Mouse (Mus musculus): Measurements from ENCODE around the gene Zfp598. TPM values are rescaled to one million over a fixed set of nuclear protein-coding genes. Genes with fewer than 3 reads are reported as not detected.
"Not testable (repeated sequence)": the region's sequence is repeated elsewhere in the genome, so short reads cannot be mapped to it uniquely, and the experiment has no call there.

The Zfp598 gene
- polyA plus RNA-seq, 1 experiment from 2014 or later: 13.5 TPM

GRCm38 (mm10) chr17:24658017-24658758 is 11.3 kb upstream of the Zfp598 start, which contains the start of gene Npw:
TSS of gene Npw (minus strand) at chr17:24658457.
- Histone ChIP-seq H3K4me2 (replicated peaks; ENCODE audit: low read depth) (peak within 1 kb of the TSS; percentile 72), H3K4me1 (replicated peaks; ENCODE audit: control insufficient read depth, insufficient read depth, low read length) (no peaks in the 10 kb centered on the region), H3K4me3 (ENCODE audit: low read depth, low read length) (peak within 1 kb of the TSS; percentile 38), H3K36me3 (ENCODE audit: control insufficient read depth, insufficient read depth) (no peaks in the 10 kb centered on the region), H3K27ac (ENCODE audit: low read depth, low read length) (no peak within 1 kb of the TSS), H3K27me3 (replicated peaks; ENCODE audit: control insufficient read depth, insufficient read depth, low read length) (peaks cover 27% of the 10 kb centered on the region), H3K9me3 (ENCODE audit: control insufficient read depth) (no peaks in the 10 kb centered on the region), H3K9ac (ENCODE audit: low read depth, low read length) (peak within 1 kb of the TSS; percentile 40)
- TF ChIP-seq CTCF (IDR thresholded peaks at IDR 0.05; ENCODE audit: low read depth): no peak
- ATAC-seq: peak; percentile 54; the same call in 1 of the 2 replicates
- 4% methylated on average over 47 of the region's 47 CpGs for WGBS

- H3K9ac ChIP-seq (ENCODE audit: low read depth, low read length); H3K27me3 ChIP-seq (replicated peaks; ENCODE audit: control insufficient read depth, insufficient read depth, low read length); H3K4me2 ChIP-seq (replicated peaks; ENCODE audit: low read depth); H3K27ac ChIP-seq (ENCODE audit: low read depth, low read length); H3K4me3 ChIP-seq (ENCODE audit: low read depth, low read length); ATAC-seq; H3K36me3 ChIP-seq (ENCODE audit: control insufficient read depth, insufficient read depth); H3K9me3 ChIP-seq (ENCODE audit: control insufficient read depth): not testable (repeated sequence)
- peaks cover 16% of the 10 kb centered on the region for H3K4me1 ChIP-seq (replicated peaks; ENCODE audit: control insufficient read depth, insufficient read depth, low read length)
- 53% methylated on average over 7 of the region's 7 CpGs for WGBS
Measured at GRCm38 (mm10) chr17:24667011-24667410, 2.5 kb upstream of the Zfp598 start.

DNA sequence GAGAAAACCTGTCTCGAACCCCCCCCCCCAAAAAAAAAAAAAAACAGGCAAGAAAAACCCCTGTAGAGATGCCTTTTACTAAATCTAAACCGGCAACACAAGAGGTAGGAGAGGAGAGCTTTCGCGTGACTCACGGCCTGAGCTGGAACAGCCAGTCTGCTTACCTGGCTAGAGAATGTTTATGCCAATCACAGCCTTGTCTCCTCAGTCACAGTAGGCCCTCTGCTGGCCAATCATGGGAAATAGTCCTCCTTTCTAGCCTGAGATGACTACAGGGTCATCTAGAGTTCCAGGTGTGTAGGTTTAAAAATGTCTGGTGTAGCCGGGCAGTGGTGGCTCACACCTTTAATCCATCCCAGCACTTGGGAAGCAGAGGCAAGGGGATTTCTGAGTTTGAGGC is 2.1 kb upstream of the Zfp598 start:
- no peak overlapping the region for H3K9ac ChIP-seq (ENCODE audit: low read depth, low read length)
- H3K4me1 ChIP-seq (replicated peaks; ENCODE audit: control insufficient read depth, insufficient read depth, low read length): peaks cover 16% of the 10 kb centered on the region
- H3K9me3 ChIP-seq (ENCODE audit: control insufficient read depth): no peaks in the 10 kb centered on the region
- no peak overlapping the region for H3K4me2 ChIP-seq (replicated peaks; ENCODE audit: low read depth)
- no peaks in the 10 kb centered on the region for H3K27me3 ChIP-seq (replicated peaks; ENCODE audit: control insufficient read depth, insufficient read depth, low read length)
- no peak overlapping the region for H3K4me3 ChIP-seq (ENCODE audit: low read depth, low read length)
- no peak overlapping the region for H3K27ac ChIP-seq (ENCODE audit: low read depth, low read length)
- H3K36me3 ChIP-seq (ENCODE audit: control insufficient read depth, insufficient read depth): no peaks in the 10 kb centered on the region
- peak; percentile 25 for ATAC-seq
- peak; percentile 86 for TF ChIP-seq CTCF (IDR thresholded peaks at IDR 0.05; ENCODE audit: low read depth)
- WGBS: 17% methylated on average over 6 of the region's 6 CpGs

GRCm38 (mm10) chr17:24669214-24669544 is 308 bp upstream of the Zfp598 start:
- Histone ChIP-seq H3K4me2 (replicated peaks; ENCODE audit: low read depth) (peak overlapping the region; percentile 72), H3K27ac (ENCODE audit: low read depth, low read length) (peak overlapping the region; percentile 85), H3K9ac (ENCODE audit: low read depth, low read length) (0 out of 2 replicates have a peak overlapping the region, but pooled peaks have one; percentile 93), H3K4me3 (ENCODE audit: low read depth, low read length) (peak overlapping the region; percentile 90), H3K4me1 (replicated peaks; ENCODE audit: control insufficient read depth, insufficient read depth, low read length) (peaks cover 16% of the 10 kb centered on the region)
- WGBS: 11% methylated on average over 15 of the region's 15 CpGs
- peak; percentile 2 for ATAC-seq
- not testable (repeated sequence) for H3K27me3 ChIP-seq (replicated peaks; ENCODE audit: control insufficient read depth, insufficient read depth, low read length); H3K36me3 ChIP-seq (ENCODE audit: control insufficient read depth, insufficient read depth); H3K9me3 ChIP-seq (ENCODE audit: control insufficient read depth)

- TF ChIP-seq CTCF (IDR thresholded peaks at IDR 0.05; ENCODE audit: low read depth): no peak
- ATAC-seq: no peak
- peak overlapping the region; percentile 85; the same call in 1 of the 2 replicates for H3K27ac ChIP-seq (ENCODE audit: low read depth, low read length)
- H3K4me2 ChIP-seq (replicated peaks; ENCODE audit: low read depth): peak overlapping the region; percentile 72
- peaks cover 5% of the 10 kb centered on the region; the same call in 1 of the 2 replicates for H3K36me3 ChIP-seq (ENCODE audit: control insufficient read depth, insufficient read depth)
- 6% methylated on average over 8 of the region's 8 CpGs for WGBS
- peak overlapping the region; percentile 93 for H3K9ac ChIP-seq (ENCODE audit: low read depth, low read length)
- H3K27me3 ChIP-seq (replicated peaks; ENCODE audit: control insufficient read depth, insufficient read depth, low read length): no peaks in the 10 kb centered on the region
- H3K9me3 ChIP-seq (ENCODE audit: control insufficient read depth): no peaks in the 10 kb centered on the region
- peak overlapping the region; percentile 90 for H3K4me3 ChIP-seq (ENCODE audit: low read depth, low read length)
- H3K4me1 ChIP-seq (replicated peaks; ENCODE audit: control insufficient read depth, insufficient read depth, low read length): peaks cover 16% of the 10 kb centered on the region
Measured at GRCm38 (mm10) chr17:24670246-24670844, 858 bp downstream of the Zfp598 start.

- H3K36me3 ChIP-seq (ENCODE audit: control insufficient read depth, insufficient read depth): peaks cover 8% of the 10 kb centered on the region; the same call in 1 of the 2 replicates
- H3K27me3 ChIP-seq (replicated peaks; ENCODE audit: control insufficient read depth, insufficient read depth, low read length): no peaks in the 10 kb centered on the region
- peak overlapping the region; percentile 72 for H3K4me2 ChIP-seq (replicated peaks; ENCODE audit: low read depth)
- no peak overlapping the region for H3K4me3 ChIP-seq (ENCODE audit: low read depth, low read length)
- H3K9me3 ChIP-seq (ENCODE audit: control insufficient read depth): no peaks in the 10 kb centered on the region
- no peak overlapping the region for H3K9ac ChIP-seq (ENCODE audit: low read depth, low read length)
- H3K4me1 ChIP-seq (replicated peaks; ENCODE audit: control insufficient read depth, insufficient read depth, low read length): peaks cover 16% of the 10 kb centered on the region
- 58% methylated on average over 5 of the region's 5 CpGs for WGBS
- ATAC-seq: no peak
- TF ChIP-seq CTCF (IDR thresholded peaks at IDR 0.05; ENCODE audit: low read depth): no peak
- no peak overlapping the region for H3K27ac ChIP-seq (ENCODE audit: low read depth, low read length)
Measured at GRCm38 (mm10) chr17:24671346-24671745, 1.9 kb downstream of the Zfp598 start.

Data from intestine, postnatal 0 days (tissue).